Mouse (Mus musculus) forebrain, embryonic 15.5 days (tissue): Measurements from ENCODE around the gene Arhgef3. TPM values are rescaled to one million over a fixed set of nuclear protein-coding genes. Genes with fewer than 3 reads are reported as not detected.

Experiments used
- ATAC-seq: fragments of 200-750 bp; cut with Nextera tagmentation; replicated peaks from 2 replicates; pipeline ENCODE4 v1.8.0; 2017; ENCODE audit warnings: mild to moderate bottlenecking, moderate TSS enrichment, moderate library complexity
- H3K27ac ChIP-seq: fragments of 300-500 bp; sonication (generic); replicated peaks from 2 replicates; pipeline ENCODE4 v1.5.1; 2015; ENCODE audit warnings: mild to moderate bottlenecking, inconsistent platforms
- H3K27me3 ChIP-seq: fragments of 300-500 bp; sonication (generic); 2 replicates; pipeline ENCODE4 v1.6.1; 2015; ENCODE audit warnings: inconsistent platforms
- H3K36me3 ChIP-seq: fragments of 300-500 bp; sonication (generic); 2 replicates; pipeline ENCODE4 v1.6.1; 2015; ENCODE audit warnings: mild to moderate bottlenecking, inconsistent platforms
- H3K4me1 ChIP-seq: fragments of 300-500 bp; sonication (generic); 2 replicates; pipeline ENCODE4 v1.6.1; 2015; ENCODE audit warnings: inconsistent platforms
- H3K4me2 ChIP-seq: fragments of 300-500 bp; sonication (generic); replicated peaks from 2 replicates; pipeline ENCODE4 v1.6.1; 2015; ENCODE audit warnings: mild to moderate bottlenecking, inconsistent platforms
- H3K4me3 ChIP-seq: fragments of 300-500 bp; sonication (generic); 2 replicates; pipeline ENCODE4 v1.5.1; 2015; ENCODE audit warnings: mild to moderate bottlenecking, inconsistent platforms
- H3K9ac ChIP-seq: fragments of 300-500 bp; sonication (generic); replicated peaks from 2 replicates; pipeline ENCODE4 v1.6.1; 2015; ENCODE audit warnings: mild to moderate bottlenecking, inconsistent platforms
- H3K9me3 ChIP-seq: fragments of 300-500 bp; sonication (generic); 2 replicates; pipeline ENCODE4 v1.6.1; 2016; ENCODE audit warnings: inconsistent platforms
- WGBS: fragments of 180-500 bp; shearing (Covaris S2); methylation state at CpG from one replicate; pipeline ENCODE4 v1.1.7; 2015; ENCODE audit warnings: mixed read lengths; 5-methylcytosine and 5-hydroxymethylcytosine counted together
- polyA plus RNA-seq: library from polyadenylated mRNA; unstranded; fragments of >200 nt; fragmentation: Nextera tagmentation; extraction: Ambion mirVana; gene quantifications from 2 replicates; pipeline ENCODE4 v1.2.1, GENCODE M21; 2015

Gene Arhgef3
- polyA plus RNA-seq, 1 experiment from 2014 or later, result 4.9 TPM

- no peak overlapping the region for H3K9ac ChIP-seq
- no peak overlapping the region for H3K27ac ChIP-seq
- no peaks in the 10 kb centered on the region for H3K4me1 ChIP-seq
- no peak overlapping the region for H3K4me2 ChIP-seq
- no peaks in the 10 kb centered on the region for H3K36me3 ChIP-seq
- no peak for ATAC-seq
- no peaks in the 10 kb centered on the region for H3K27me3 ChIP-seq
- WGBS, result 85% methylated on average over 5 of the region's 5 CpGs
- no peak overlapping the region for H3K4me3 ChIP-seq
- no peaks in the 10 kb centered on the region for H3K9me3 ChIP-seq
These were observed 236.4 kb downstream of the Arhgef3 start for GRCm38 (mm10) chr14:27351051-27351475.

GRCm38 (mm10) chr14:27351476-27352079 is 236.9 kb downstream of the Arhgef3 start:
- Histone ChIP-seq H3K4me2 (no peak overlapping the region), H3K4me3 (no peak overlapping the region), H3K36me3 (no peaks in the 10 kb centered on the region), H3K27me3 (no peaks in the 10 kb centered on the region), H3K9me3 (no peaks in the 10 kb centered on the region), H3K4me1 (no peaks in the 10 kb centered on the region), H3K27ac (no peak overlapping the region), H3K9ac (no peak overlapping the region)
- WGBS, result 80% methylated on average over 4 of the region's 4 CpGs
- no peak for ATAC-seq

- Histone ChIP-seq H3K9ac (no peak overlapping the region), H3K27me3 (no peaks in the 10 kb centered on the region), H3K27ac (no peak overlapping the region), H3K4me1 (no peaks in the 10 kb centered on the region), H3K36me3 (no peaks in the 10 kb centered on the region), H3K4me2 (no peak overlapping the region), H3K4me3 (no peak overlapping the region), H3K9me3 (no peaks in the 10 kb centered on the region)
- ATAC-seq, result no peak
- 73% methylated on average over 5 of the region's 5 CpGs for WGBS
These were observed 237.8 kb downstream of the Arhgef3 start for GRCm38 (mm10) chr14:27352470-27352869.

GRCm38 (mm10) chr14:27355151-27355550 is 240.5 kb downstream of the Arhgef3 start:
- Histone ChIP-seq H3K4me2 (no peak overlapping the region), H3K9ac (no peak overlapping the region), H3K9me3 (no peaks in the 10 kb centered on the region), H3K4me1 (no peaks in the 10 kb centered on the region), H3K27me3 (no peaks in the 10 kb centered on the region), H3K4me3 (no peak overlapping the region), H3K36me3 (no peaks in the 10 kb centered on the region), H3K27ac (no peak overlapping the region)
- WGBS, result 92% methylated on average over 6 of the region's 6 CpGs
- ATAC-seq, result no peak

- ATAC-seq, result no peak
- H3K4me3 ChIP-seq, result no peak overlapping the region
- no peaks in the 10 kb centered on the region for H3K9me3 ChIP-seq
- no peak overlapping the region for H3K27ac ChIP-seq
- H3K27me3 ChIP-seq, result no peaks in the 10 kb centered on the region
- H3K4me2 ChIP-seq, result no peak overlapping the region
- H3K36me3 ChIP-seq, result no peaks in the 10 kb centered on the region
- WGBS, result 90% methylated on average over 4 of the region's 4 CpGs
- H3K4me1 ChIP-seq, result no peaks in the 10 kb centered on the region
- H3K9ac ChIP-seq, result no peak overlapping the region
These were observed 241.2 kb downstream of the Arhgef3 start for GRCm38 (mm10) chr14:27355937-27356336.

- Histone ChIP-seq H3K9ac (no peak overlapping the region), H3K27me3 (no peaks in the 10 kb centered on the region), H3K4me2 (no peak overlapping the region), H3K4me3 (no peak overlapping the region), H3K4me1 (no peaks in the 10 kb centered on the region), H3K36me3 (no peaks in the 10 kb centered on the region), H3K27ac (no peak overlapping the region), H3K9me3 (no peaks in the 10 kb centered on the region)
- WGBS, result 78% methylated on average over 6 of the region's 6 CpGs
- no peak for ATAC-seq
These were observed 242.4 kb downstream of the Arhgef3 start for GRCm38 (mm10) chr14:27357139-27357538.

GRCm38 (mm10) chr14:27358202-27358601 is 243.5 kb downstream of the Arhgef3 start:
- H3K9ac ChIP-seq, result no peak overlapping the region
- H3K4me2 ChIP-seq, result no peak overlapping the region
- H3K27ac ChIP-seq, result no peak overlapping the region
- 48% methylated on average over 6 of the region's 6 CpGs for WGBS
- H3K4me1 ChIP-seq, result no peaks in the 10 kb centered on the region
- ATAC-seq, result no peak
- H3K4me3 ChIP-seq, result no peak overlapping the region
- no peaks in the 10 kb centered on the region for H3K9me3 ChIP-seq
- no peaks in the 10 kb centered on the region for H3K36me3 ChIP-seq
- H3K27me3 ChIP-seq, result no peaks in the 10 kb centered on the region

- Histone ChIP-seq H3K9ac (no peak overlapping the region), H3K27me3 (no peaks in the 10 kb centered on the region), H3K27ac (no peak overlapping the region), H3K4me3 (no peak overlapping the region), H3K9me3 (no peaks in the 10 kb centered on the region), H3K4me1 (no peaks in the 10 kb centered on the region), H3K36me3 (no peaks in the 10 kb centered on the region), H3K4me2 (no peak overlapping the region)
- no peak for ATAC-seq
- WGBS, result 75% methylated on average over 7 of the region's 7 CpGs
These were observed 246.2 kb downstream of the Arhgef3 start for GRCm38 (mm10) chr14:27360849-27361248.

GRCm38 (mm10) chr14:27361514-27361913 is 246.8 kb downstream of the Arhgef3 start:
- 68% methylated on average over 4 of the region's 4 CpGs for WGBS
- Histone ChIP-seq H3K4me3 (no peak overlapping the region), H3K9me3 (no peaks in the 10 kb centered on the region), H3K27ac (no peak overlapping the region), H3K9ac (no peak overlapping the region), H3K27me3 (no peaks in the 10 kb centered on the region), H3K4me2 (no peak overlapping the region), H3K36me3 (no peaks in the 10 kb centered on the region), H3K4me1 (no peaks in the 10 kb centered on the region)
- ATAC-seq, result no peak

- H3K27me3 ChIP-seq, result no peaks in the 10 kb centered on the region
- no peaks in the 10 kb centered on the region for H3K4me1 ChIP-seq
- ATAC-seq, result no peak
- no peak overlapping the region for H3K4me3 ChIP-seq
- H3K9ac ChIP-seq, result no peak overlapping the region
- no peaks in the 10 kb centered on the region for H3K9me3 ChIP-seq
- no peaks in the 10 kb centered on the region for H3K36me3 ChIP-seq
- H3K4me2 ChIP-seq, result no peak overlapping the region
- H3K27ac ChIP-seq, result no peak overlapping the region
- 78% methylated on average over 5 of the region's 5 CpGs for WGBS
These were observed 250.1 kb downstream of the Arhgef3 start for GRCm38 (mm10) chr14:27364668-27365257.

- H3K9ac ChIP-seq, result no peak overlapping the region
- no peaks in the 10 kb centered on the region for H3K4me1 ChIP-seq
- no peaks in the 10 kb centered on the region for H3K36me3 ChIP-seq
- no peak overlapping the region for H3K4me3 ChIP-seq
- no peak overlapping the region for H3K27ac ChIP-seq
- H3K9me3 ChIP-seq, result no peaks in the 10 kb centered on the region
- no peaks in the 10 kb centered on the region for H3K27me3 ChIP-seq
- H3K4me2 ChIP-seq, result no peak overlapping the region
- ATAC-seq, result no peak
- 84% methylated on average over 10 of the region's 10 CpGs for WGBS
These were observed 252.5 kb downstream of the Arhgef3 start for GRCm38 (mm10) chr14:27367117-27367711.

- H3K4me3 ChIP-seq, result no peak overlapping the region
- 8% methylated on average over 4 of the region's 4 CpGs for WGBS
- no peaks in the 10 kb centered on the region for H3K27me3 ChIP-seq
- no peaks in the 10 kb centered on the region for H3K9me3 ChIP-seq
- no peak for ATAC-seq
- no peak overlapping the region for H3K4me2 ChIP-seq
- H3K4me1 ChIP-seq, result no peaks in the 10 kb centered on the region
- H3K36me3 ChIP-seq, result no peaks in the 10 kb centered on the region
- H3K27ac ChIP-seq, result no peak overlapping the region
- H3K9ac ChIP-seq, result no peak overlapping the region
These were observed 253.9 kb downstream of the Arhgef3 start for GRCm38 (mm10) chr14:27368619-27369018.

GRCm38 (mm10) chr14:27369503-27369902 is 254.8 kb downstream of the Arhgef3 start:
- no peak overlapping the region for H3K4me3 ChIP-seq
- no peaks in the 10 kb centered on the region for H3K27me3 ChIP-seq
- no peaks in the 10 kb centered on the region for H3K36me3 ChIP-seq
- H3K9me3 ChIP-seq, result no peaks in the 10 kb centered on the region
- H3K4me1 ChIP-seq, result no peaks in the 10 kb centered on the region
- H3K27ac ChIP-seq, result no peak overlapping the region
- no peak for ATAC-seq
- WGBS, result 88% methylated on average over 4 of the region's 4 CpGs
- H3K9ac ChIP-seq, result no peak overlapping the region
- H3K4me2 ChIP-seq, result no peak overlapping the region
